Mouse (Mus musculus) midbrain, embryonic 15.5 days (tissue): ENCODE results near the gene Glud1. TPM values are rescaled to one million over a fixed set of nuclear protein-coding genes. Genes with fewer than 3 reads are reported as not detected.
"Not testable (repeated sequence)": the region's sequence is repeated elsewhere in the genome, so short reads cannot be mapped to it uniquely, and the experiment has no call there.

Source experiments
- ATAC-seq: fragments of 200-750 bp; cut with Nextera tagmentation; replicated peaks from 2 replicates; pipeline ENCODE4 v1.8.0; 2017; ENCODE audit warnings: moderate TSS enrichment
- H3K27ac ChIP-seq: fragments of 300-500 bp; sonication (generic); 2 replicates; pipeline ENCODE4 v1.5.1; 2015; ENCODE audit warnings: mild to moderate bottlenecking, inconsistent platforms
- H3K27me3 ChIP-seq: fragments of 300-500 bp; sonication (generic); replicated peaks from 2 replicates; pipeline ENCODE4 v1.6.1; 2015; ENCODE audit warnings: inconsistent platforms
- H3K36me3 ChIP-seq: fragments of 300-500 bp; sonication (generic); replicated peaks from 2 replicates; pipeline ENCODE4 v1.6.1; 2015; ENCODE audit warnings: inconsistent platforms
- H3K4me1 ChIP-seq: fragments of 300-500 bp; sonication (generic); 2 replicates; pipeline ENCODE4 v1.6.1; 2015; ENCODE audit warnings: inconsistent platforms
- H3K4me2 ChIP-seq: fragments of 300-500 bp; sonication (generic); 2 replicates; pipeline ENCODE4 v1.6.1; 2015; ENCODE audit warnings: inconsistent platforms, mild to moderate bottlenecking, moderate library complexity
- H3K4me3 ChIP-seq: fragments of 300-500 bp; sonication (generic); 2 replicates; pipeline ENCODE4 v1.5.1; 2015; ENCODE audit warnings: mild to moderate bottlenecking, inconsistent platforms
- H3K9ac ChIP-seq: fragments of 300-500 bp; sonication (generic); 2 replicates; pipeline ENCODE4 v1.6.1; 2015; ENCODE audit warnings: mild to moderate bottlenecking, inconsistent platforms
- H3K9me3 ChIP-seq: fragments of 300-500 bp; sonication (generic); 2 replicates; pipeline ENCODE4 v1.6.1; 2016; ENCODE audit warnings: inconsistent platforms
- WGBS: fragments of 180-500 bp; shearing (Covaris S2); methylation state at CpG from one replicate; pipeline ENCODE4 v1.1.7; 2015; ENCODE audit warnings: mixed read lengths; 5-methylcytosine and 5-hydroxymethylcytosine counted together
- polyA plus RNA-seq: library from polyadenylated mRNA; unstranded; fragments of >200 nt; fragmentation: Nextera tagmentation; extraction: Ambion mirVana; gene quantifications from 2 replicates; pipeline ENCODE4 v1.2.1, GENCODE M21; 2015

The Glud1 gene
- polyA plus RNA-seq, 1 experiment from 2014 or later = 92.5 TPM

- Histone ChIP-seq H3K4me2 (no peak overlapping the region), H3K4me3 (no peak overlapping the region), H3K36me3 (no peaks in the 10 kb centered on the region), H3K4me1 (peaks cover 13% of the 10 kb centered on the region), H3K27ac (no peak overlapping the region), H3K27me3 (no peaks in the 10 kb centered on the region), H3K9ac (no peak overlapping the region), H3K9me3 (no peaks in the 10 kb centered on the region)
- 33% methylated on average over 5 of the region's 5 CpGs for WGBS
- no peak for ATAC-seq
Observed at GRCm38 (mm10) chr14:34359676-34360244, 49.2 kb downstream of the Glud1 start.

DNA sequence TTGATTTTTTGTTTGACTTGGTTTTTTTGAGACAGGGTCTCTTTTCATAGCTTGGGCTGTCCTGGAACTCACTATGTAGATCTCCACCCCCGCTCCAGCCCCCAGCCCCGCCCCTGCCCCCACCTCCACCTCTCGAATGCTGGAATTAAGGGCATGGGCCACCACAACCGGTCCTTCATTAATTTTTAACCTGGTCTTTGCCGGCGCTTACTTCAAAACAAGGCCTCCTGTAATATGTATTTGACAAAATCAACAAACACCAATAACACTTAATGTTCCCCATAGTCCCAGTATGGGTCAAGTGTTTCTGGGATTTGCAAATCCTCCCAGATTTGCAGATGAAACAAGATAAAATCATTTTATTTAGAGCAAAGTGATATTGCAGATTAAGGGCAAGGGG is 49.7 kb downstream of the Glud1 start:
- Histone ChIP-seq H3K4me2 (no peak overlapping the region), H3K4me1 (peaks cover 13% of the 10 kb centered on the region), H3K36me3 (no peaks in the 10 kb centered on the region), H3K9ac (no peak overlapping the region), H3K27me3 (no peaks in the 10 kb centered on the region), H3K4me3 (no peak overlapping the region), H3K27ac (no peak overlapping the region), H3K9me3 (no peaks in the 10 kb centered on the region)
- WGBS = 44% methylated on average over 6 of the region's 6 CpGs
- no peak for ATAC-seq

DNA sequence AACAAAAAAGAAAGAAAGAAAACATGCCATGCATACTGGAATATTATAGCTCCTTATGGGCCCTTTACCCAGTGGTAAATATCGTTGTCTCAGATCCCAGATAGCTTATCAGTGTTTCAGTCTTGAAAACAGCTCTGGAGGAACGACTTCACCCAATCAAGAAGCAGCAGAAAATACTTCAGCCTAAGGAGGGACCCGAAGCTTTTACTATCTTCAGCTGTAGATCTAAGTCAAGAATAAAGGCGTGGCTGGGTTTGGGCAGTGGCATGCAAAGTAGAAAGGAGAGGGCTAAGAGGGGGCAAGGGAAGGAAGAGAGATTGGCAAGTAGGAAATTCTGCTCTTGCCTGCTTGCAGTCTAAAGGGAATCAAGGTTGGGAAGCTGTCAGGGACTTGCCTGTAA is 51.6 kb downstream of the Glud1 start:
- Histone ChIP-seq H3K36me3 (no peaks in the 10 kb centered on the region), H3K27me3 (no peaks in the 10 kb centered on the region), H3K4me1 (peaks cover 13% of the 10 kb centered on the region), H3K27ac (no peak overlapping the region), H3K4me2 (no peak overlapping the region), H3K9ac (no peak overlapping the region), H3K4me3 (no peak overlapping the region), H3K9me3 (no peaks in the 10 kb centered on the region)
- ATAC-seq = no peak
- WGBS = 86% methylated on average over 4 of the region's 4 CpGs

DNA sequence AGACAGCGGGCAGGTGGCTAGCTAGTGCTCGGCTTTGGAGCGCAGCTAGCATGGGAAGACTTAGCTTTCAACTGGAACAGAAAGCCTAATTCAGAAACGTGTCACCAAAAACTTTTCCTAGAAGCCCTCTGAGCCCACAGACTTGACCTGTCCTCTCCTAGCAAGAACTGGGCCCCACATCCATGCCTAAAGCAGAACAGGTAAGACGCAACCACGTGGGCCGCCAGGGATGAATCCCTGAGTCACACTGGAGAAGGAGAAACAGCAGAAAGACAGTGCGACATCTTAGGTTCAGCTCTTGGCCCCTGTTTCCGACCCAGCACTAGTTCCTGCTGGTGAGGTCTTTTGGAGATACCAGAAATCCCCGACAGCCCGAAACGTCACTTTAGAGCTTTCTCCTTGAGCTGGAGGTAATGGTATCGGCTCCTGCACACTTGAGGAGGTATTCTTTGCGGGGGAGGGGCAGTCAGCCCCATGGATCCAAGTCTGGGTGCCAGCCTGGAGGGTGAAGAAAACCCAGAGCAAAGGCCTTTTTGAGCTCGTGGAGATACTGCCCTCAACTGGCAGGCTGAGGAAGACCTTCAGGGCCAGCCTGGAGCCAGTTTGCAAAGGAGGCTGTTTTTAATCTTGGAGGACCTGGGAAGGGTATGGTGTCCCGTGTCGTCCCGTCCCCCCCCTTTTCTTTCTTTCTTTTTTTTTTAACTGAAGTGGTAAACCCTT is 52.4 kb downstream of the Glud1 start:
- peak overlapping the region; percentile 75 for H3K4me2 ChIP-seq
- peak overlapping the region; percentile 43 for H3K4me3 ChIP-seq
- H3K9ac ChIP-seq = no peak overlapping the region
- H3K4me1 ChIP-seq = peaks cover 13% of the 10 kb centered on the region
- ATAC-seq = peak; percentile 63
- H3K27ac ChIP-seq = peak overlapping the region; percentile 63; the same call in 1 of the 2 replicates
- WGBS = 30% methylated on average over 18 of the region's 18 CpGs
- no peaks in the 10 kb centered on the region for H3K36me3 ChIP-seq
- H3K9me3 ChIP-seq = no peaks in the 10 kb centered on the region
- no peaks in the 10 kb centered on the region for H3K27me3 ChIP-seq

GRCm38 (mm10) chr14:34363490-34364253 is 53.1 kb downstream of the Glud1 start:
- peak overlapping the region; percentile 63 for H3K27ac ChIP-seq
- H3K36me3 ChIP-seq = no peaks in the 10 kb centered on the region
- 2% methylated on average over 32 of the region's 32 CpGs for WGBS
- peak overlapping the region; percentile 36 for H3K9ac ChIP-seq
- peak; percentile 85 for ATAC-seq
- H3K4me1 ChIP-seq = peaks cover 13% of the 10 kb centered on the region
- no peaks in the 10 kb centered on the region for H3K27me3 ChIP-seq
- H3K4me2 ChIP-seq = peak overlapping the region; percentile 75
- H3K9me3 ChIP-seq = no peaks in the 10 kb centered on the region
- peak overlapping the region; percentile 43 for H3K4me3 ChIP-seq

- peaks cover 13% of the 10 kb centered on the region for H3K4me1 ChIP-seq
- 0 out of 2 replicates have a peak overlapping the region, but pooled peaks have one; percentile 63 for H3K27ac ChIP-seq
- peak overlapping the region; percentile 75 for H3K4me2 ChIP-seq
- not testable (repeated sequence) for H3K36me3 ChIP-seq, H3K27me3 ChIP-seq, H3K9me3 ChIP-seq
- H3K4me3 ChIP-seq = peak overlapping the region; percentile 43
- ATAC-seq = peak; percentile 34
- H3K9ac ChIP-seq = peak overlapping the region; percentile 36; the same call in 1 of the 2 replicates
- 71% methylated on average over 15 of the region's 15 CpGs for WGBS
Observed at GRCm38 (mm10) chr14:34364254-34365146, 54.0 kb downstream of the Glud1 start.

DNA sequence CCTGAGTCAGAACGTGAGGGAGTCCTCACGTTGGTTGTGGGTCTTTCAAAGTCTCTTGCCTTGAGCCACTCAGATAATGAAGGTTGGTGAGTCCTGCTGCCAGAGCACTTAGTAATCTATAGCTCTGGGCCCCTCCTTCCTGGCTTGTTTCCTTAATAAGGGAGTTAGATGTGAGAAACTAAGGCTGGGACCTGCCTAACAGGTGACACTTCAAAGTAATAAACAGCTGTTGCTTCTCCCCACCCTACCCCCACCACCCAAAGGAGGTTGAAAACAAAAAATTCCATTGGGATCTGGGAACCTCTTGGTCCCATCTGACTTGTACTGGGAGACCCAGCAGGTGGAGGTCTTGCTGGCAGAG is 54.6 kb downstream of the Glud1 start:
- WGBS = 85% methylated on average over 2 of the region's 2 CpGs
- no peak overlapping the region for H3K4me3 ChIP-seq

DNA sequence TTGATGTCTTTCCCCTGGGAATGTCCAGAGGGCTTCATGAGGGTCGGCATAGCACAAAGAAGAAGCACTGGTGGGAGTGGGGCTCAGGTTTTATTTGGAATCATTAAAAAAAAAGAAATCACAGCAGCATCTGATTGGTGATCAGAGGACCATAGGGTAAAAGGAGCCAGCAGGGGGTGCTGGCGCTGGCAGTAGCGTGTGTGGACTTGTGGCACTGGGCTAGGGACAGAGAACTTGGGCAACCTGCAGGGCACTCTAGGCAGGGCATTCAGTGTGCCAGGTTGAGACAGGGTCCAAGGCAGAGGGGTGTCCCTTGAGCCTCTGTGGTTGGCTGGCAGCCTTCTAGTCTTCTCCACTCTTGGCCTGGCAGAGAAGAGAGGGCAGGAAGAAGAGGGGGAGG is 59.7 kb downstream of the Glud1 start:
- Histone ChIP-seq H3K36me3 (no peaks in the 10 kb centered on the region), H3K9me3 (no peaks in the 10 kb centered on the region), H3K27me3 (no peaks in the 10 kb centered on the region), H3K4me3 (no peak overlapping the region), H3K27ac (no peak overlapping the region), H3K4me2 (no peak overlapping the region), H3K4me1 (no peaks in the 10 kb centered on the region), H3K9ac (no peak overlapping the region)
- no peak for ATAC-seq
- 54% methylated on average over 3 of the region's 3 CpGs for WGBS

More for the DNA sequence above, 54.6 kb downstream of the Glud1 start:
- ATAC-seq = no peak
- no peak overlapping the region for H3K27ac ChIP-seq
- no peaks in the 10 kb centered on the region for H3K9me3 ChIP-seq
- no peak overlapping the region for H3K4me2 ChIP-seq
- no peaks in the 10 kb centered on the region for H3K36me3 ChIP-seq
- peaks cover 13% of the 10 kb centered on the region for H3K4me1 ChIP-seq
- no peaks in the 10 kb centered on the region for H3K27me3 ChIP-seq
- H3K9ac ChIP-seq = no peak overlapping the region

DNA sequence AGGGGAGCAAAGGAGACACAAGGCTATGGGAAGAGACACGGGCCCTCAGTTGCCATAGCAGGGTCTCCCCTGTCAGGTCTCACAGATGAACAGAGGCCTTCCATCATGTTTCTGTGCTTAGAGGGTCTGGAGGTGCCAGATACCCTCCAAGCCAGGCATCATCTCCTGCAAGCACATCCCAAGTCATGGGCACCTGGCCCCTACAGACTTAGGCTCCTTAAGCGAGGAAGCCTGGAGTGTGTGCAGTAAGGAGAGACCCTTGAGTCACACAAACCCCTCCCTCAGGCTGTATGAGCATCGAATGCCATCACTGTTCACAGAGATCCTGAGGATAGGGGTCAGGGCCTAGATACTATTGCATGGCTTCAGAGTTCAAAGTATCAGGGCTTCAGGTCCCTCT is 60.4 kb downstream of the Glud1 start:
- 91% methylated on average over 3 of the region's 3 CpGs for WGBS
- no peak for ATAC-seq
- H3K4me1 ChIP-seq = no peaks in the 10 kb centered on the region

GRCm38 (mm10) chr14:34371763-34372162 is 61.2 kb downstream of the Glud1 start:
- Histone ChIP-seq H3K36me3 (no peaks in the 10 kb centered on the region), H3K4me1 (no peaks in the 10 kb centered on the region), H3K4me3 (no peak overlapping the region), H3K27ac (no peak overlapping the region), H3K9ac (no peak overlapping the region), H3K4me2 (no peak overlapping the region), H3K27me3 (no peaks in the 10 kb centered on the region), H3K9me3 (no peaks in the 10 kb centered on the region)
- 83% methylated on average over 2 of the region's 2 CpGs for WGBS
- ATAC-seq = no peak

More for the DNA sequence above, 60.4 kb downstream of the Glud1 start:
- no peaks in the 10 kb centered on the region for H3K27me3 ChIP-seq
- H3K27ac ChIP-seq = no peak overlapping the region
- H3K4me3 ChIP-seq = no peak overlapping the region
- no peaks in the 10 kb centered on the region for H3K9me3 ChIP-seq
- H3K36me3 ChIP-seq = no peaks in the 10 kb centered on the region
- no peak overlapping the region for H3K4me2 ChIP-seq
- no peak overlapping the region for H3K9ac ChIP-seq

DNA sequence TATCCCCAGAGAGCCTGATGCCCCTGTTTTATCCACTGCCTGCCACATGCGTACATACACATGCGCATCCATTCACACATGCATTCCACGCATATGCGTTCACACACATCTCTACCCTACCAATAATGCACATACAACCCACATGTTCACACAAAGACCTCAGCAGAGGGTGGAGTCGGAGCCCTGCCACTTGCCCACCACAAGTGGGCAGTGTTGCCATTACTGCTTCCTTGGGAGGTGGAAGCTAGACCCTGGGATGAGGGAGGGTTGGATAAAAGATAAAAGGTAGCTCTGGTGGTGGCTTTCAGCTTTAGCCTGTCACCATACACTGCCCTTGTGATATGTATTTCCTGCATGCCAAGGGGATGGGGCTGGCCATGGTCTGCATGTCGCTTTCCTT is 62.1 kb downstream of the Glud1 start:
- Histone ChIP-seq H3K4me2 (no peak overlapping the region), H3K27me3 (no peaks in the 10 kb centered on the region), H3K4me3 (no peak overlapping the region), H3K9ac (no peak overlapping the region), H3K36me3 (no peaks in the 10 kb centered on the region), H3K4me1 (no peaks in the 10 kb centered on the region), H3K9me3 (no peaks in the 10 kb centered on the region), H3K27ac (no peak overlapping the region)
- no peak for ATAC-seq
- WGBS = 84% methylated on average over 6 of the region's 6 CpGs

DNA sequence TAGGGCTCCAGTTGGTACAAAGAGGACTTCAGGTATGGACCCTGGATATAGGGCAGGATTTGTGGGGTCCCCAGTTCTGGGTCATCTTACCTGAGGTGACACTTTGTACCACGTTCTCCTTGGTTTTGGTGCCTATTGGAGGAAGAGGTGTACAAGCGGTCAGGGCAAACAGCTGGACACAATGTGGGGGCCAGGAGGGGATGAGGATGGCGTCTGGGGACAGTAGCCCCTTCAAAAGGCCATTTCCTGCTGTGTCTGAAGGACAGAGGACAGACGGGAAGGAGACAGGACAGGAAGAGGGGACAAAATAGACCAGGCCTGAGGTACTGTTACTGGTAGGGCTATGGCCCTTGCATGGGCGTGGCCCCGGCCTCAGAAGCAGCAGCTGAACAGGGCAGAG is 63.1 kb downstream of the Glud1 start:
- Histone ChIP-seq H3K4me3 (no peak overlapping the region), H3K4me2 (no peak overlapping the region), H3K27me3 (no peaks in the 10 kb centered on the region), H3K27ac (no peak overlapping the region), H3K4me1 (peaks cover 4% of the 10 kb centered on the region; the same call in 1 of the 2 replicates), H3K9ac (no peak overlapping the region), H3K9me3 (no peaks in the 10 kb centered on the region), H3K36me3 (no peaks in the 10 kb centered on the region)
- no peak for ATAC-seq
- WGBS = 79% methylated on average over 6 of the region's 6 CpGs
